Mouse (Mus musculus) lung, postnatal 0 days (tissue): ENCODE measurements around the gene Tjp3. TPM values are rescaled to one million over a fixed set of nuclear protein-coding genes. Genes with fewer than 3 reads are reported as not detected.

Experiments
- ATAC-seq: fragments of 200-750 bp; cut with Nextera tagmentation; 2 replicates; pipeline ENCODE4 v1.8.0; 2017; ENCODE audit warnings: moderate library complexity
- DNase-seq: peaks from one replicate; pipeline ENCODE4 v3.0.0-alpha.2; 2016; ENCODE audit warnings: low spot score
- H3K27ac ChIP-seq: fragments of 300-500 bp; sonication (generic); 2 replicates; pipeline ENCODE4 v1.5.1; 2014; ENCODE audit warnings: antibody characterized with exemption, mild to moderate bottlenecking, low read length, mixed read lengths
- H3K27me3 ChIP-seq: fragments of 300-500 bp; sonication (generic); replicated peaks from 2 replicates; pipeline ENCODE4 v1.6.1; 2014; ENCODE audit warnings: low read length, mixed read lengths; ENCODE audit not compliant: insufficient read depth
- H3K36me3 ChIP-seq: fragments of 300-500 bp; sonication (generic); 2 replicates; pipeline ENCODE4 v1.6.1; 2014; ENCODE audit warnings: low read length, mixed read lengths; ENCODE audit not compliant: insufficient read depth
- H3K4me1 ChIP-seq: fragments of 300-500 bp; sonication (generic); 2 replicates; pipeline ENCODE4 v1.6.1; 2014; ENCODE audit warnings: antibody characterized with exemption, low read depth, low read length, mixed read lengths; ENCODE audit not compliant: insufficient read depth
- H3K4me2 ChIP-seq: fragments of 300-500 bp; sonication (generic); replicated peaks from 2 replicates; pipeline ENCODE4 v1.6.1; 2014; ENCODE audit warnings: low read depth, mild to moderate bottlenecking, low read length, moderate library complexity, mixed read lengths
- H3K4me3 ChIP-seq: fragments of 300-500 bp; sonication (generic); 2 replicates; pipeline ENCODE4 v1.5.1; 2014; ENCODE audit warnings: low read depth, low read length
- H3K9ac ChIP-seq: fragments of 300-500 bp; sonication (generic); replicated peaks from 2 replicates; pipeline ENCODE4 v1.6.1; 2014; ENCODE audit warnings: low read depth, mild to moderate bottlenecking
- H3K9me3 ChIP-seq: fragments of 300-500 bp; sonication (generic); 2 replicates; pipeline ENCODE4 v1.6.1; 2016; ENCODE audit warnings: low read length, mixed read lengths
- CTCF ChIP-seq: IDR thresholded peaks from 2 replicates; pipeline ENCODE4 v1.5.1; 2016; ENCODE audit warnings: antibody characterized with exemption, mild to moderate bottlenecking
- EP300 ChIP-seq: IDR thresholded peaks from 2 replicates; pipeline ENCODE4 v1.6.1; 2016; ENCODE audit warnings: antibody characterized with exemption, mild to moderate bottlenecking, control low read depth
- WGBS: fragments of 180-500 bp; shearing (Covaris S2); extraction: QIAGEN DNeasy Blood & Tissue Kit; methylation state at CpG from one replicate; pipeline ENCODE4 v1.1.7; 2014; 5-methylcytosine and 5-hydroxymethylcytosine counted together
- polyA plus RNA-seq: library from polyadenylated mRNA; unstranded; fragments of >200 nt; fragmentation: Nextera tagmentation; extraction: Ambion mirVana; gene quantifications from 2 replicates; pipeline ENCODE4 v1.2.1, GENCODE M21; 2015

The Tjp3 gene
- 24.1 and 30.8 TPM in 2 replicates for polyA plus RNA-seq

- WGBS: 62% methylated on average over 9 of the region's 9 CpGs
- TF ChIP-seq CTCF (0 out of 2 replicates have a peak, but pooled peaks have one; percentile 1), EP300 (no peak)
- H3K27me3 ChIP-seq: no peaks in the 10 kb centered on the region
- DNase-seq (peak; percentile 43), ATAC-seq (no peak)
- H3K4me2 ChIP-seq: peak within 1 kb of the TSS; percentile 54
- 0 out of 2 replicates have a peak within 1 kb of the TSS, but pooled peaks have one; percentile 29 for H3K9ac ChIP-seq
- H3K36me3 ChIP-seq: no peaks in the 10 kb centered on the region
- peaks cover 25% of the 10 kb centered on the region; the same call in 1 of the 2 replicates for H3K4me1 ChIP-seq
- H3K27ac ChIP-seq: peak within 1 kb of the TSS; percentile 69
- H3K9me3 ChIP-seq: no peaks in the 10 kb centered on the region
- H3K4me3 ChIP-seq: peak within 1 kb of the TSS; percentile 25
Measured at GRCm38 (mm10) chr10:81291511-81292104, at the start of gene Tjp3. Tjp3 (minus strand) TSS chr10:81291581.

GRCm38 (mm10) chr10:81340551-81341332 is 49.4 kb upstream of the Tjp3 start:
- DNase-seq: peak; percentile 36
- Histone ChIP-seq H3K9me3 (no peaks in the 10 kb centered on the region), H3K36me3 (no peaks in the 10 kb centered on the region), H3K27ac (no peak overlapping the region), H3K4me1 (peaks cover 3% of the 10 kb centered on the region; the same call in 1 of the 2 replicates), H3K4me2 (no peak overlapping the region), H3K9ac (no peak overlapping the region), H3K27me3 (0 out of 2 replicates have a peak, but pooled peaks cover 8% of the 10 kb centered on the region), H3K4me3 (no peak overlapping the region)
- TF ChIP-seq EP300: no peak
- ATAC-seq: peak; percentile 6; the same call in 1 of the 2 replicates
- 46% methylated on average over 17 of the region's 17 CpGs for WGBS

- H3K9ac ChIP-seq: no peak overlapping the region
- no peak overlapping the region for H3K4me3 ChIP-seq
- TF ChIP-seq EP300: no peak
- no peak for TF ChIP-seq CTCF
- no peak overlapping the region for H3K4me2 ChIP-seq
- no peaks in the 10 kb centered on the region for H3K36me3 ChIP-seq
- 74% methylated on average over 4 of the region's 4 CpGs for WGBS
- no peak for ATAC-seq
- H3K27ac ChIP-seq: 0 out of 2 replicates have a peak overlapping the region, but pooled peaks have one; percentile 78
- H3K27me3 ChIP-seq: no peaks in the 10 kb centered on the region
- H3K4me1 ChIP-seq: 0 out of 2 replicates have a peak, but pooled peaks cover 5% of the 10 kb centered on the region
- no peaks in the 10 kb centered on the region for H3K9me3 ChIP-seq
- DNase-seq: no peak
Measured at GRCm38 (mm10) chr10:81336558-81336957, 45.2 kb upstream of the Tjp3 start.

DNA sequence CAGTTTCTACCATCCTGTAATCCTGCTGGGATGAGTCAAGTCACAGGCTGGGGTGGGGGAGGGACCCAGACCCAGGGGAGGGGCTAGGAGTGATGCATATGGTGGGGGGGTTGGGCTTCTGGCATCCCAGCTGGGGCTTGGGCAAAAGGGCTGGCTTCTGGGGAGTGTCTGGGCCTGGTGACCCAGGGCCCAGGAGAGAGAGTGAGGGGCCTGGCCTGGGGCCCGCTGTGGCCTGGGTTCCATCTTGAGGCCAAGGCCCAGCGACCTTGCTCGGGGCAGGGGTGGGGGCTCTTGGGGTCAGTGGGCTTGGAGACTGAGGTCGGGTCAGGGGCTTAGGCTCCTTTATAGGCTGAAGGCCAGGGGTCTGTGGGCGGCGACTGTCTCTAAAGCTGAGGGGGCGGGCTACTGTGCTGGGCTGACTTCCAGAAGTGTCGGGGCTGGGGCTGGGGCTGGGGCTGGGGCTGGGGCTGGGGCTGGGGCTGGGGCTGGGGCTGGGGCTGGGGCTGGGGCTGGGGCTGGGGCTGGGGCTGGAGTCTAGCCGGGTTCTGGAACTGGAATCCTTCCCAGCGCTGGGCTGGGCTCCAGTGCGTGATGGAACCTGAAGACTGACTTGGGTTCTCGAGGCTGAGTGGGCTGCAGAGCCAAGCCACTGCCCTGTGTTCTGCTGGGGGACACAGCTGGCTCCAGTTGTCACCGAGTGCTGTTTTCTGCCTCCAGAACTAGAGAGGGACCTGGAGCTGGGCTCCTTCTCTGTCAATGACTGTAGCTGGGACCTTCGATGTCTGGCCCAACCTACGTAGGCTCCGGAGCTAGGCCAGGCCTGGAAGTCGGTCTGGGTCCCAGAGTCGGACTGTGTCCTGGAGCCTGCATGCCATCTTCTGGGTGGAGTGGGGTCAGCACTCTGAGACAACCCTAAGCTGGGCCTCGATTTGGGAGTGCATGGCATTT is 44.3 kb upstream of the Tjp3 start:
- TF ChIP-seq EP300 (no peak), CTCF (peak; percentile 39; the same call in 1 of the 2 replicates)
- ATAC-seq: peak; percentile 59
- H3K9me3 ChIP-seq: no peaks in the 10 kb centered on the region
- H3K27ac ChIP-seq: peak overlapping the region; percentile 78
- H3K4me1 ChIP-seq: 0 out of 2 replicates have a peak, but pooled peaks cover 5% of the 10 kb centered on the region
- no peaks in the 10 kb centered on the region for H3K36me3 ChIP-seq
- 0 out of 2 replicates have a peak overlapping the region, but pooled peaks have one; percentile 5 for H3K4me2 ChIP-seq
- 45% methylated on average over 17 of the region's 19 CpGs for WGBS
- H3K9ac ChIP-seq: no peak overlapping the region
- H3K4me3 ChIP-seq: no peak overlapping the region
- peak; percentile 69 for DNase-seq
- H3K27me3 ChIP-seq: no peaks in the 10 kb centered on the region

GRCm38 (mm10) chr10:81334324-81334723 is 42.9 kb upstream of the Tjp3 start:
- H3K27ac ChIP-seq: 0 out of 2 replicates have a peak overlapping the region, but pooled peaks have one; percentile 78
- H3K4me2 ChIP-seq: no peak overlapping the region
- WGBS: 79% methylated on average over 11 of the region's 11 CpGs
- peaks cover 15% of the 10 kb centered on the region for H3K4me1 ChIP-seq
- no peak overlapping the region for H3K9ac ChIP-seq
- no peak for TF ChIP-seq CTCF
- TF ChIP-seq EP300: no peak
- H3K4me3 ChIP-seq: no peak overlapping the region
- no peaks in the 10 kb centered on the region for H3K27me3 ChIP-seq
- H3K9me3 ChIP-seq: no peaks in the 10 kb centered on the region
- ATAC-seq: no peak
- H3K36me3 ChIP-seq: no peaks in the 10 kb centered on the region
- DNase-seq: no peak
